Mouse (Mus musculus): ENCODE data around the gene Kif1b. TPM values are rescaled to one million over a fixed set of nuclear protein-coding genes. Genes with fewer than 3 reads are reported as not detected.
A peak's percentile ranks its signal among the peaks of the same experiment; 100 is the strongest.

Kif1b gene
- polyA plus RNA-seq, 1 experiment, result 232 TPM

- DNase-seq (ENCODE audit: low read depth), result no peak
- TF ChIP-seq CTCF (IDR thresholded peaks at IDR 0.05; ENCODE audit: borderline replicate concordance, extremely low read depth, insufficient read depth, insufficient read length) (no peak), POLR2A (IDR thresholded peaks at IDR 0.05; ENCODE audit: borderline replicate concordance, extremely low read depth, insufficient read depth, insufficient read length, poor library complexity, severe bottlenecking) (no peak)
These were observed 27.4 kb upstream of the Kif1b start for GRCm38 (mm10) chr4:149334881-149335280.

GRCm38 (mm10) chr4:149332726-149333125, 25.2 kb upstream of the Kif1b start:
- DNase-seq (ENCODE audit: low read depth), result no peak
- TF ChIP-seq POLR2A (IDR thresholded peaks at IDR 0.05; ENCODE audit: borderline replicate concordance, extremely low read depth, insufficient read depth, insufficient read length, poor library complexity, severe bottlenecking), result no peak
- no peak for TF ChIP-seq CTCF (IDR thresholded peaks at IDR 0.05; ENCODE audit: borderline replicate concordance, extremely low read depth, insufficient read depth, insufficient read length)

- TF ChIP-seq POLR2A (IDR thresholded peaks at IDR 0.05; ENCODE audit: borderline replicate concordance, extremely low read depth, insufficient read depth, insufficient read length, poor library complexity, severe bottlenecking) (no peak), CTCF (IDR thresholded peaks at IDR 0.05; ENCODE audit: borderline replicate concordance, extremely low read depth, insufficient read depth, insufficient read length) (peak; percentile 31; the same call in 1 of the 2 replicates)
- no peak for DNase-seq (ENCODE audit: low read depth)
These were observed 23.0 kb upstream of the Kif1b start for GRCm38 (mm10) chr4:149330495-149330894.

- no peak for DNase-seq (ENCODE audit: low read depth)
- TF ChIP-seq POLR2A (IDR thresholded peaks at IDR 0.05; ENCODE audit: borderline replicate concordance, extremely low read depth, insufficient read depth, insufficient read length, poor library complexity, severe bottlenecking), result no peak
- no peak for TF ChIP-seq CTCF (IDR thresholded peaks at IDR 0.05; ENCODE audit: borderline replicate concordance, extremely low read depth, insufficient read depth, insufficient read length)
These were observed 21.2 kb upstream of the Kif1b start for GRCm38 (mm10) chr4:149328735-149329134.

- TF ChIP-seq POLR2A (IDR thresholded peaks at IDR 0.05; ENCODE audit: borderline replicate concordance, extremely low read depth, insufficient read depth, insufficient read length, poor library complexity, severe bottlenecking) (no peak), CTCF (IDR thresholded peaks at IDR 0.05; ENCODE audit: borderline replicate concordance, extremely low read depth, insufficient read depth, insufficient read length) (no peak)
These were observed 19.8 kb upstream of the Kif1b start for GRCm38 (mm10) chr4:149327281-149327680.

GRCm38 (mm10) chr4:149325411-149326162, 18.1 kb upstream of the Kif1b start:
- TF ChIP-seq CTCF (IDR thresholded peaks at IDR 0.05; ENCODE audit: borderline replicate concordance, extremely low read depth, insufficient read depth, insufficient read length) (peak; percentile 16; the same call in 1 of the 2 replicates), POLR2A (IDR thresholded peaks at IDR 0.05; ENCODE audit: borderline replicate concordance, extremely low read depth, insufficient read depth, insufficient read length, poor library complexity, severe bottlenecking) (no peak)
- DNase-seq (ENCODE audit: low read depth), result no peak

More at GRCm38 (mm10) chr4:149327281-149327680, 19.8 kb upstream of the Kif1b start:
- DNase-seq (ENCODE audit: low read depth), result peak; percentile 28

- TF ChIP-seq CTCF (IDR thresholded peaks at IDR 0.05; ENCODE audit: borderline replicate concordance, extremely low read depth, insufficient read depth, insufficient read length) (no peak), POLR2A (IDR thresholded peaks at IDR 0.05; ENCODE audit: borderline replicate concordance, extremely low read depth, insufficient read depth, insufficient read length, poor library complexity, severe bottlenecking) (no peak)
- DNase-seq (ENCODE audit: low read depth), result no peak
These were observed 16.2 kb upstream of the Kif1b start for GRCm38 (mm10) chr4:149323730-149324129.

GRCm38 (mm10) chr4:149322718-149323117, 15.2 kb upstream of the Kif1b start:
- no peak for DNase-seq (ENCODE audit: low read depth)
- TF ChIP-seq POLR2A (IDR thresholded peaks at IDR 0.05; ENCODE audit: borderline replicate concordance, extremely low read depth, insufficient read depth, insufficient read length, poor library complexity, severe bottlenecking), result no peak
- TF ChIP-seq CTCF (IDR thresholded peaks at IDR 0.05; ENCODE audit: borderline replicate concordance, extremely low read depth, insufficient read depth, insufficient read length), result no peak

- no peak for DNase-seq (ENCODE audit: low read depth)
- TF ChIP-seq CTCF (IDR thresholded peaks at IDR 0.05; ENCODE audit: borderline replicate concordance, extremely low read depth, insufficient read depth, insufficient read length), result no peak
- TF ChIP-seq POLR2A (IDR thresholded peaks at IDR 0.05; ENCODE audit: borderline replicate concordance, extremely low read depth, insufficient read depth, insufficient read length, poor library complexity, severe bottlenecking), result no peak
These were observed 14.8 kb upstream of the Kif1b start for GRCm38 (mm10) chr4:149322286-149322685.

- TF ChIP-seq POLR2A (IDR thresholded peaks at IDR 0.05; ENCODE audit: borderline replicate concordance, extremely low read depth, insufficient read depth, insufficient read length, poor library complexity, severe bottlenecking), result no peak
- TF ChIP-seq CTCF (IDR thresholded peaks at IDR 0.05; ENCODE audit: borderline replicate concordance, extremely low read depth, insufficient read depth, insufficient read length), result no peak
- peak; percentile 92 for DNase-seq (ENCODE audit: low read depth)
These were observed 11.6 kb upstream of the Kif1b start for GRCm38 (mm10) chr4:149319088-149319487.

GRCm38 (mm10) chr4:149317387-149317786, 9.9 kb upstream of the Kif1b start:
- TF ChIP-seq POLR2A (IDR thresholded peaks at IDR 0.05; ENCODE audit: borderline replicate concordance, extremely low read depth, insufficient read depth, insufficient read length, poor library complexity, severe bottlenecking) (no peak), CTCF (IDR thresholded peaks at IDR 0.05; ENCODE audit: borderline replicate concordance, extremely low read depth, insufficient read depth, insufficient read length) (no peak)
- peak; percentile 86 for DNase-seq (ENCODE audit: low read depth)

- TF ChIP-seq POLR2A (IDR thresholded peaks at IDR 0.05; ENCODE audit: borderline replicate concordance, extremely low read depth, insufficient read depth, insufficient read length, poor library complexity, severe bottlenecking) (no peak), CTCF (IDR thresholded peaks at IDR 0.05; ENCODE audit: borderline replicate concordance, extremely low read depth, insufficient read depth, insufficient read length) (no peak)
- no peak for DNase-seq (ENCODE audit: low read depth)
These were observed 6.9 kb upstream of the Kif1b start for GRCm38 (mm10) chr4:149314275-149314837.

Data from brain, embryonic 14.5 days (tissue).